Mouse (Mus musculus): ENCODE measurements around the gene Heatr9. TPM values are rescaled to one million over a fixed set of nuclear protein-coding genes. Genes with fewer than 3 reads are reported as not detected.
"Not testable (repeated sequence)": the region's sequence is repeated elsewhere in the genome, so short reads cannot be mapped to it uniquely, and the experiment has no call there.

Gene Heatr9
- polyA plus RNA-seq, 1 experiment from 2014 or later, result not detected

DNA sequence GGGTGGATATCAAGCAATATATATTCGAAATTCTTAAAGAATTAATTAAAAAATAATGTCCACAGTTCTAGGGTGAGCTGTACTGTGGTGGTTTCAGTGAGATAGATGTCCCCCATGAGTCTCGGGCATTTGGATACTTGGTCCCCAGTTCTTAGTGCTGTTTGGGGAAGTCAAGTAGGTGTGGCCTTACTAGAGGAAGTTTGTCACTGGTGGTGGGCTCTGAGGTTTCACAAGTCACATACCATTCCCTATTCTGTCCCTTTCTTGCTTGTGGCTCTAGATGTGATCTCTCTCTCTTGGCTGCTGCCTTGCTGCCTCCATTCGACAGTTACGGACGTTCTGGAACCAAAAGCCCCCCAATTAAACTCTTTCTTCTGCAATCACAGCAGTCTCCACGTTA lies 38.4 kb upstream of the Heatr9 start:
- Histone ChIP-seq H3K4me1 (ENCODE audit: control insufficient read depth, insufficient read depth, low read length) (no peaks in the 10 kb centered on the region), H3K27me3 (ENCODE audit: control insufficient read depth, insufficient read depth, low read length) (no peaks in the 10 kb centered on the region), H3K9me3 (ENCODE audit: control insufficient read depth, low read depth, low read length) (no peaks in the 10 kb centered on the region), H3K27ac (ENCODE audit: low read length) (no peak overlapping the region), H3K36me3 (ENCODE audit: control insufficient read depth, insufficient read depth, low read length) (no peaks in the 10 kb centered on the region), H3K9ac (replicated peaks; ENCODE audit: low read depth, low read length) (no peak overlapping the region), H3K4me2 (replicated peaks; ENCODE audit: low read depth, low read length) (no peak overlapping the region), H3K4me3 (ENCODE audit: low read depth, low read length) (no peak overlapping the region)
- WGBS, result 73% methylated on average over 6 of the region's 6 CpGs
- no peak for ATAC-seq (ENCODE audit: insufficient number of reproducible peaks, insufficient read depth, low FRiP score, low read depth)

DNA sequence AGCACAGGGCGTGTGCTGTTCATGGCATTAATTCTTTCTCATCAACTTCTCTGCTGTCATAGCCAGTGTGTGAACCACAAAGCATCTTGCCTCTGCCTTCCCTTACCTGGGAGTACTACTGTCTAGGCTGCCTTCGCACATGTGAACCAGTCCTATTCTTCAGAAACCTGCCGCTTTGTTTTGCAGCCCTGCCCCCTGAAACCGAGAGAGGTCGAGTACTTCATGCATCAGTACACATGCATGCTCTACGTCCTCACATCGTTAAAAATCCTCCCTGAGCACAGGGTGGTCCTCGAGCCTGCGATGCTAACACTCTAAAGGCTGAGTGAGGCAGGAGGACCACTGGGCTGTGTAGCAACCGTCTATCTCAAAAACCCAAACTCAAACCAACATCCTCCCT lies 35.1 kb upstream of the Heatr9 start:
- Histone ChIP-seq H3K27me3 (ENCODE audit: control insufficient read depth, insufficient read depth, low read length) (no peaks in the 10 kb centered on the region), H3K4me1 (ENCODE audit: control insufficient read depth, insufficient read depth, low read length) (no peaks in the 10 kb centered on the region), H3K4me3 (ENCODE audit: low read depth, low read length) (no peak overlapping the region), H3K27ac (ENCODE audit: low read length) (no peak overlapping the region), H3K9ac (replicated peaks; ENCODE audit: low read depth, low read length) (no peak overlapping the region), H3K9me3 (ENCODE audit: control insufficient read depth, low read depth, low read length) (no peaks in the 10 kb centered on the region), H3K4me2 (replicated peaks; ENCODE audit: low read depth, low read length) (no peak overlapping the region), H3K36me3 (ENCODE audit: control insufficient read depth, insufficient read depth, low read length) (no peaks in the 10 kb centered on the region)
- no peak for ATAC-seq (ENCODE audit: insufficient number of reproducible peaks, insufficient read depth, low FRiP score, low read depth)
- 77% methylated on average over 10 of the region's 10 CpGs for WGBS

DNA sequence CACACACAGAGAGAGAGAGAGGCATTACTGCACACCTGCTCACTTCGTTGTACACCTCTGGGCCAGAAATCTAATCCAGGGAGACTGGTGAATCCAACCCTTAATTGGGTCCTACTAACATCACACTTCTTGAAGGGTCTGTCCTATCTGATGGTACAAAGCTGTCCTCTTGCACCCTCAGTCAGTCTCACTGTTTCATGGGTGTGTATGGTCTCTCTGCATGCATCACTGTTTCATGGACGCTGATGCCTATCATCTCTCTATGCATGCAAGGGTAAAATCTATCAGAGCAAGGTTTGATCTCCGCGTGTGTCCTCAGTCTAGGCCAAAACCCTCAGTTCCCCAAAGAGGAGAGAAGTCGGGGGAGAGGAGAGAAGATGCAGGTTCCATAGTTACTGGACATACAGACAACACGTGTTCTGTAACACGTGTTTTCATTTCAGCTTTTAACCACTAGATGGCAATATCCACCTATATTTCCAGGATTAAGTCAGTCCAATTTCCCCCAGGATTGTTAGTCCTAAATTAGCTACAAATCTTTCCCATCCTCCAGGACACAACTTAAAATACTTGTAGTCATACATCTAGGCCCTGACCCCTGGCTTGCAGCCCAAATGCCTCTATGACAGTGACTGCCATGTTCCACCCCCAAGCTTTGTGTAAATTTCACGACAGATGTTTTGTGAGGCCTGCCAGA lies 34.3 kb upstream of the Heatr9 start:
- H3K36me3 ChIP-seq (ENCODE audit: control insufficient read depth, insufficient read depth, low read length), result no peaks in the 10 kb centered on the region
- WGBS, result 26% methylated on average over 8 of the region's 8 CpGs
- no peak overlapping the region for H3K9ac ChIP-seq (replicated peaks; ENCODE audit: low read depth, low read length)
- H3K4me1 ChIP-seq (ENCODE audit: control insufficient read depth, insufficient read depth, low read length), result no peaks in the 10 kb centered on the region
- H3K27me3 ChIP-seq (ENCODE audit: control insufficient read depth, insufficient read depth, low read length), result no peaks in the 10 kb centered on the region
- ATAC-seq (ENCODE audit: insufficient number of reproducible peaks, insufficient read depth, low FRiP score, low read depth), result peak; percentile 42; the same call in 1 of the 2 replicates
- no peaks in the 10 kb centered on the region for H3K9me3 ChIP-seq (ENCODE audit: control insufficient read depth, low read depth, low read length)
- no peak overlapping the region for H3K4me2 ChIP-seq (replicated peaks; ENCODE audit: low read depth, low read length)
- H3K4me3 ChIP-seq (ENCODE audit: low read depth, low read length), result no peak overlapping the region
- H3K27ac ChIP-seq (ENCODE audit: low read length), result no peak overlapping the region

DNA sequence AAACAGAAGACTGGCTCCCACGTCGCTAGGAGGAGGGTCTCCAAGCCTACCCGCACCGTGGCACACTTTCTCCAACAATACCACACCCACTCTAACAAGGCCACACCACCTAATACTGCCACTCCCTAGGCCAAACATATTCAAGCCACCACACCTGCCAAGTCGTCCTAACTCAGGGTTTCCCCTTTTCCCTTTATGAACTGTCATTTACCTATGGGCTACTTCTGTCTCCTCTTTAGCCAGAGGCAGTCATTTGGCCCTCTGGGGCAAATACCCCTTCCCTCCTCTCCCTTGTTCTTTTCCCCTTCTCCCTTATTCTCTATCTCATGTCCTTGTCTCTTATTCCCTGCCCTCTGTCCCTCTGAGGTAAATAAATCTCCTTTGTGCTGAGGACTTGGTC lies 29.7 kb upstream of the Heatr9 start:
- Histone ChIP-seq H3K9me3 (ENCODE audit: control insufficient read depth, low read depth, low read length) (no peaks in the 10 kb centered on the region), H3K4me1 (ENCODE audit: control insufficient read depth, insufficient read depth, low read length) (no peaks in the 10 kb centered on the region), H3K4me3 (ENCODE audit: low read depth, low read length) (no peak overlapping the region), H3K4me2 (replicated peaks; ENCODE audit: low read depth, low read length) (no peak overlapping the region), H3K27me3 (ENCODE audit: control insufficient read depth, insufficient read depth, low read length) (no peaks in the 10 kb centered on the region), H3K36me3 (ENCODE audit: control insufficient read depth, insufficient read depth, low read length) (no peaks in the 10 kb centered on the region), H3K9ac (replicated peaks; ENCODE audit: low read depth, low read length) (no peak overlapping the region), H3K27ac (ENCODE audit: low read length) (no peak overlapping the region)
- 78% methylated on average over 5 of the region's 5 CpGs for WGBS
- no peak for ATAC-seq (ENCODE audit: insufficient number of reproducible peaks, insufficient read depth, low FRiP score, low read depth)

DNA sequence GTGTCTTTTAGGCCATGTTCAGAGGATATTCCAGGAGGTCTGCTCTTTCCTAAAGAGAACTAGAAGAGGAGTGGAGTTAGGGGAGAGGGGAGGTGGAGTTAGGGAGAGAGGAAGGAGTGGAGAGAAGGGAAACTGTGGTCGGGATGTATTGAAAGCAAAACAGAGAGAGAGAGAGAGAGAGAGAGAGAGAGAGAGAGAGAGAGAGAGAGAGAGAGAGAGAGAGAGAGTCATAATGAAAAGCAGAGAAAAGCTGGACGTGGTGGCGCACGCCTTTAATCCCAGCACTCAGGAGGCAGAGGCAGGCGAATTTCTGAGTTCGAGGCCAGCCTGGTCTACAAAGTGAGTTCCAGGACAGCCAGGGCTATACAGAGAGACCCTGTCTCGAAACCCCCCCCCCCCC lies 29.1 kb upstream of the Heatr9 start:
- WGBS, result 85% methylated on average over 7 of the region's 7 CpGs
- not testable (repeated sequence) for H3K9me3 ChIP-seq (ENCODE audit: control insufficient read depth, low read depth, low read length); ATAC-seq (ENCODE audit: insufficient number of reproducible peaks, insufficient read depth, low FRiP score, low read depth); H3K9ac ChIP-seq (replicated peaks; ENCODE audit: low read depth, low read length); H3K4me2 ChIP-seq (replicated peaks; ENCODE audit: low read depth, low read length); H3K4me1 ChIP-seq (ENCODE audit: control insufficient read depth, insufficient read depth, low read length); H3K36me3 ChIP-seq (ENCODE audit: control insufficient read depth, insufficient read depth, low read length); H3K27ac ChIP-seq (ENCODE audit: low read length); H3K27me3 ChIP-seq (ENCODE audit: control insufficient read depth, insufficient read depth, low read length); H3K4me3 ChIP-seq (ENCODE audit: low read depth, low read length)

DNA sequence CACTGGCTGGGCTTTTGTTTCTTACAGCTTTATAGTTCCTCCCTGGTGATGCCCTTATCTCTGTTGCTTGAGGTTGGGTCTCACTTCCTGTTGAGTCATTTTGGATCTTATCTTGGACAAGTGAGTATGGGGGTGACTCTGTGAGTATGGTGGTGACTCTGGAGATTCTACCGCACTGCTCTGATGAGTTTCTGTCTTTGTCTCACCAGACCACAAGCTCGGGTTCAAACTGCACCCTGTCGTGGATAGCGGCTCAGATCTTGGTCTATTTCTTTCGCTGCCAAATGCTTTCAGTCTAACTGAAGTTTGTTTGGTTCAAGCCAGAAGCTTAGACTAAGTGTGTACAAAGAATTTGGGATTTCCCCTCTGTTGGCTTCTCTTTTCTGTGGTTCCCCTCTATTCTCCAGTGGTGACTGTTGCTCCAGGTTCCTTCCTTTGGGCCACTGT lies 28.2 kb upstream of the Heatr9 start:
- no peaks in the 10 kb centered on the region for H3K9me3 ChIP-seq (ENCODE audit: control insufficient read depth, low read depth, low read length)
- no peak overlapping the region for H3K9ac ChIP-seq (replicated peaks; ENCODE audit: low read depth, low read length)
- 82% methylated on average over 5 of the region's 5 CpGs for WGBS
- H3K36me3 ChIP-seq (ENCODE audit: control insufficient read depth, insufficient read depth, low read length), result no peaks in the 10 kb centered on the region
- H3K27ac ChIP-seq (ENCODE audit: low read length), result no peak overlapping the region
- no peak overlapping the region for H3K4me3 ChIP-seq (ENCODE audit: low read depth, low read length)
- H3K27me3 ChIP-seq (ENCODE audit: control insufficient read depth, insufficient read depth, low read length), result no peaks in the 10 kb centered on the region
- no peak for ATAC-seq (ENCODE audit: insufficient number of reproducible peaks, insufficient read depth, low FRiP score, low read depth)
- H3K4me1 ChIP-seq (ENCODE audit: control insufficient read depth, insufficient read depth, low read length), result no peaks in the 10 kb centered on the region
- no peak overlapping the region for H3K4me2 ChIP-seq (replicated peaks; ENCODE audit: low read depth, low read length)

DNA sequence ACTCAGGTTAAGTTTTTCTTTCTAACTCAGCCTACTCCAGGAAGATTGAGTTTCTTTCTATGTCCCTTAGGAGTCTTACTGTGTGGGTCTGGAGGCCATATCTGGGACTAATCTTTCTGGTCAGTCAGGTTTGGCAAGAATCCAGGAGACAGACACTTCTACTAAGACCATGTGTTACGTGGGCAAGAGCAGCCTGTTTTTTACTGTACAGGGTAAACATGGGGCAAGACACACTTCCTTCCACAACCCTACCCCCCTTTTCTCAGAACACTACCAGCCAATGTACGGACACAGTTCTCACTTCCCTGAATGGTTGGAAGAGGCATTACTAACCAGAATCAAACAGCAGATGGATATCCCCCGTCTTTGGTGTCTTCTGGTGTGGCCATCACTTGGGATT lies 22.2 kb upstream of the Heatr9 start:
- H3K9me3 ChIP-seq (ENCODE audit: control insufficient read depth, low read depth, low read length), result no peaks in the 10 kb centered on the region
- WGBS, result 50% methylated on average over 3 of the region's 3 CpGs
- no peak overlapping the region for H3K27ac ChIP-seq (ENCODE audit: low read length)
- no peaks in the 10 kb centered on the region for H3K36me3 ChIP-seq (ENCODE audit: control insufficient read depth, insufficient read depth, low read length)
- H3K9ac ChIP-seq (replicated peaks; ENCODE audit: low read depth, low read length), result no peak overlapping the region
- H3K27me3 ChIP-seq (ENCODE audit: control insufficient read depth, insufficient read depth, low read length), result no peaks in the 10 kb centered on the region
- no peaks in the 10 kb centered on the region for H3K4me1 ChIP-seq (ENCODE audit: control insufficient read depth, insufficient read depth, low read length)
- no peak overlapping the region for H3K4me3 ChIP-seq (ENCODE audit: low read depth, low read length)
- H3K4me2 ChIP-seq (replicated peaks; ENCODE audit: low read depth, low read length), result no peak overlapping the region
- peak; percentile 63; the same call in 1 of the 2 replicates for ATAC-seq (ENCODE audit: insufficient number of reproducible peaks, insufficient read depth, low FRiP score, low read depth)

DNA sequence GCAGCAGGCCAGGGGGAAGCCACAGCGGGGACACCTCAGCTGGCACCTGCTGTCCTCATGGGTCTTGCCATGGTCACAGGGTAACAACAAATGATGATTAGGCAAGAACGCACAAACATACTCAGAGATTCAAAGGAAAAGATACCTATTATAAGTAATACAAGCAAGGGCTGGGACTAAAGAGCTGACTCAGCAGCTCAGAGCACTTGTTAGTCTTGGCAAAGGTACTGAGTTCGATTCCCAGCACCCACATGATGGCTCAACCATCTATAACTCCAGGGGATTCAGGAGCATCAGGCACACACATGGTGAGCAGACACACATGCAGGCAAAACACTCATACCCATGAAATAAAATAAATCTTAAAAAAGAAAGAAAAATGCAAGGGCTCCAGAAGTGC lies 19.4 kb upstream of the Heatr9 start:
- no peak for ATAC-seq (ENCODE audit: insufficient number of reproducible peaks, insufficient read depth, low FRiP score, low read depth)
- no peak overlapping the region for H3K9ac ChIP-seq (replicated peaks; ENCODE audit: low read depth, low read length)
- WGBS, result 89% methylated on average over 3 of the region's 3 CpGs
- no peak overlapping the region for H3K4me3 ChIP-seq (ENCODE audit: low read depth, low read length)
- no peaks in the 10 kb centered on the region for H3K9me3 ChIP-seq (ENCODE audit: control insufficient read depth, low read depth, low read length)
- no peak overlapping the region for H3K4me2 ChIP-seq (replicated peaks; ENCODE audit: low read depth, low read length)
- no peak overlapping the region for H3K27ac ChIP-seq (ENCODE audit: low read length)
- H3K4me1 ChIP-seq (ENCODE audit: control insufficient read depth, insufficient read depth, low read length), result no peaks in the 10 kb centered on the region
- no peaks in the 10 kb centered on the region for H3K36me3 ChIP-seq (ENCODE audit: control insufficient read depth, insufficient read depth, low read length)
- no peaks in the 10 kb centered on the region for H3K27me3 ChIP-seq (ENCODE audit: control insufficient read depth, insufficient read depth, low read length)

DNA sequence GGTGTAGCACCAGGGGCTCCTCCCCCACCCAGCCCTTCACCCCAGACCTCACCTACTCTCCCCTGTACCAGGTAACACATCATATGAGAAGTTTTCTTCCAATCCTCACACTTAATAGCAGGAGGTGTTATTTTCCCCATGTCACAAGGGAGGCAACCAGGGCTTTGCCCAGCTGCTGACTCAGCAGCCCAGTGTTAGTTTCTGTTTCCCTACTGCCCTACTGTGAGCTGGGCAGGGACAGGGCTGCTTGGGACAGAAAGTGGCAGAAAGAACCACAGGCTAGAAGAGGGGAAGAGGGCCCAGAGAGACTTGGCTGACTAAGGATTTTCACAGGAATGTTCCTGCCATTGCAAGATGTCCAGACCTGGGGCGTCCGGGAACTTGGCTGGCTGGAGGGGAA lies 19.0 kb upstream of the Heatr9 start:
- H3K27me3 ChIP-seq (ENCODE audit: control insufficient read depth, insufficient read depth, low read length), result no peaks in the 10 kb centered on the region
- no peaks in the 10 kb centered on the region for H3K36me3 ChIP-seq (ENCODE audit: control insufficient read depth, insufficient read depth, low read length)
- WGBS, result 90% methylated on average over 2 of the region's 2 CpGs
- no peaks in the 10 kb centered on the region for H3K4me1 ChIP-seq (ENCODE audit: control insufficient read depth, insufficient read depth, low read length)
- no peak for ATAC-seq (ENCODE audit: insufficient number of reproducible peaks, insufficient read depth, low FRiP score, low read depth)
- no peaks in the 10 kb centered on the region for H3K9me3 ChIP-seq (ENCODE audit: control insufficient read depth, low read depth, low read length)
- no peak overlapping the region for H3K4me3 ChIP-seq (ENCODE audit: low read depth, low read length)
- H3K9ac ChIP-seq (replicated peaks; ENCODE audit: low read depth, low read length), result no peak overlapping the region
- H3K4me2 ChIP-seq (replicated peaks; ENCODE audit: low read depth, low read length), result no peak overlapping the region
- no peak overlapping the region for H3K27ac ChIP-seq (ENCODE audit: low read length)
